Mouse (Mus musculus): ENCODE measurements at regions not wholly inside any gene's neighbourhood (a gene's known extent, or its start where the extent isn't known, plus 50 kb on each side); places are given as distances from the start of the nearest gene placed in this dataset.
A peak's percentile ranks its signal among the peaks of the same experiment; 100 is the strongest.
"Not testable (repeated sequence)": the region's sequence is repeated elsewhere in the genome, so short reads cannot be mapped to it uniquely, and the experiment has no call there.

DNA sequence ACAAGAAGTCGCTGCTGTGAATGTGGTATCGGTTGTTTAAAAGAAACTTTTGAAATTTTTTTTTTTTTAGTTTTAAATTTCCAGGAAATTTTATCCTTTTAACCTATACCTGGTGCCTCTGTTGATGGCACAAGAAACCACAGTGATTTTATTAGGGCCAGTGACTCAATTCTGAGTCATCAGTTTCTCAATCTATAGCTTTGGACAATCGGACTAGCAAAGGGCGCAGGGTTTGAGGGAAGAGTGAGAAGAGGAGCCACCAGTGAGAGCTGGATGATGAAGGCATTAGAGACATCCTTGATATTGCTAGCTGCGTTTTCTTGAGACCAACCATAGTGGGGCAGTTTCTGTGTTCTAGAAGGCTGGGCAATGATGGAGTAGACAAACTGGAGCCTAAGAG is 55.4 kb upstream of the Il33 start:
- Histone ChIP-seq H3K36me3 (no peaks in the 10 kb centered on the region), H3K4me2 (replicated peaks) (no peak overlapping the region), H3K9ac (no peak overlapping the region), H3K4me1 (replicated peaks) (no peaks in the 10 kb centered on the region; the same call in 1 of the 2 replicates), H3K27ac (no peak overlapping the region), H3K4me3 (replicated peaks) (no peak overlapping the region), H3K27me3 (replicated peaks) (no peaks in the 10 kb centered on the region), H3K9me3 (no peaks in the 10 kb centered on the region)
- WGBS = 84% methylated on average over 5 of the region's 5 CpGs
- ATAC-seq = no peak

DNA sequence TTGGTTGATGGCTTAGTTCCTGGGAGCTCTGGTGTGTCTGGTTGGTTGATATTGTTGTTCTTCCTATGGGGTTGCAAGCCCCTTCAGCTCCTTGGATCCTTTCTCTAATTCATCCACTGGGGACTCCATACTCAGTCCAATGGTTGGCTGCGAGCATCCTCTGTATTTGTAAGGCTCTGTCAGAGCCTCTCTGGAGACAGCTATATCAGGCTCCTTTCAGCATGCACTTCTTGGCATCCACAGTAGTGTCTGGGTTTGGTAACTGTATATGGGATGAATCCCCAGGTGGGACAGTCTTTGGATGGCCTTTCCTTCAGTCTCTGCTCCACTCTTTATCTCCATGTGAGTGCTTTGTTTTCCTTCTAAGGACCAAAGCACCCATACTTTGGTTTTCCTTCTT is 55.9 kb upstream of the Ranbp6 start:
- H3K27ac ChIP-seq; H3K27me3 ChIP-seq (replicated peaks); H3K36me3 ChIP-seq; H3K4me3 ChIP-seq (replicated peaks); H3K4me1 ChIP-seq (replicated peaks); H3K4me2 ChIP-seq (replicated peaks); ATAC-seq; H3K9ac ChIP-seq; H3K9me3 ChIP-seq: not testable (repeated sequence)
- WGBS = 90% methylated on average over 1 of the region's 1 CpGs

DNA sequence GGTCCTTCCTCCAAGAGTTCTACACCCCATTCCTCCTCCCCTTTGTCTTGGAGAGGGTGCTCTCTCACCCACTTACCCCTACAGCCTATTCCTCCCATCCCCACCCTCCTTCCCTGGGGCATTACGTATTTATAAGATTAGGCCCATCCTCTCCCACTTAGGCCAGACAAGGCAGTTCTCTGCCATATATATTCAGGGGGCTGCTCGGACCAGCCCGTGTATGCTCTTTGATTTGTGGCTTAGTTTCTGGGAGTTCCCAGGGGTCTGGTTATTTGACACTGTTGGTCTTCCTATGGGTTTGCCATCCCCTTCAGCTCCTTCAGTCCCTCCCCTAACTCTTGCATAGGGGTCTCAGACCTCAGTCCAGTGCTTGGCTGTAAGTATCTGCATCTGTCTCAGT is 54.0 kb upstream of the Ranbp6 start:
- H3K9me3 ChIP-seq = no peaks in the 10 kb centered on the region
- no peak overlapping the region for H3K4me3 ChIP-seq (replicated peaks)
- 62% methylated on average over 3 of the region's 3 CpGs for WGBS
- ATAC-seq = no peak
- no peak overlapping the region for H3K9ac ChIP-seq
- H3K36me3 ChIP-seq = no peaks in the 10 kb centered on the region
- no peaks in the 10 kb centered on the region for H3K27me3 ChIP-seq (replicated peaks)
- no peak overlapping the region for H3K27ac ChIP-seq
- no peaks in the 10 kb centered on the region; the same call in 1 of the 2 replicates for H3K4me1 ChIP-seq (replicated peaks)
- no peak overlapping the region for H3K4me2 ChIP-seq (replicated peaks)

DNA sequence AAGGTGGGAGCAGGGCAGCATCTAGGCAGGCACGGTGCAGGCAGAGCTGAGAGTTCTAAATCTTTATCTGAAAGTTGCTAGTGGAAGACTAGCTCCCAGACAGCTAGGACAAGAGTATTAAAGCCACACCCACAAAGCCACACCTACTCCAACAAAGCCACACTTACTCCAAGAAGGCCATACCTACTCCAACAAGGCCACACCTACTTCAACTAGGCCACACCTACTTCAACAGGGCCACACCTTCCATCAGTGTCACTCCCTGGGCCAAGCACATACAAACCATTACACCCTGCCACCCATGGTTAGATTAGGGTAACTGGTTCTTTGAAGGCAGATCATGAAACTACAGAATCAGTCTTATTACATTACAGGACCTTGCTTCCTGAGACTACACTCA is 52.4 kb upstream of the Ranbp6 start:
- no peak overlapping the region for H3K9ac ChIP-seq
- no peaks in the 10 kb centered on the region for H3K27me3 ChIP-seq (replicated peaks)
- H3K4me3 ChIP-seq (replicated peaks) = no peak overlapping the region
- H3K4me2 ChIP-seq (replicated peaks) = no peak overlapping the region
- H3K9me3 ChIP-seq = no peaks in the 10 kb centered on the region
- no peaks in the 10 kb centered on the region; the same call in 1 of the 2 replicates for H3K4me1 ChIP-seq (replicated peaks)
- 77% methylated on average over 1 of the region's 1 CpGs for WGBS
- no peak for ATAC-seq
- H3K27ac ChIP-seq = no peak overlapping the region
- H3K36me3 ChIP-seq = no peaks in the 10 kb centered on the region

DNA sequence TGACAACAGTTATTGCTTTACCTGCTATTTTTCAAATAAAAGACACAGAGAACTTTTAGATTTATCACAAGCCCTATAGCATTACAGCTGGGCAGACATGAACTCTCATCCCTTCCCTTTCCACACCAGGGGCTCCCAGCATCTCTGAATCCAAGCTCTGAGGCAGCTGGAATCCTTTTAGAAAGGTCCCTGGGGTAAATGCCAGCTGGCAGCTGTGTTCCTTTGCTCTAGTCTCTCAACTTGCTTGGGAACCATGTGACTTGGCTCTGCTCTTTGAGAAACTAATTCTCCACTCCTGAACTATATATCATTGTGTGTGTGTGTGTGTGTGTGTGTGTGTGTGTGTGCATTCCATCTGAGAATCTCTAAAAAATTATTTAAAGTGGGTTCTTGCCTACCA is 50.0 kb upstream of the Ranbp6 start:
- Histone ChIP-seq H3K27ac (no peak overlapping the region), H3K9me3 (no peaks in the 10 kb centered on the region), H3K4me3 (replicated peaks) (no peak overlapping the region), H3K36me3 (no peaks in the 10 kb centered on the region), H3K27me3 (replicated peaks) (no peaks in the 10 kb centered on the region), H3K4me1 (replicated peaks) (no peaks in the 10 kb centered on the region; the same call in 1 of the 2 replicates), H3K4me2 (replicated peaks) (no peak overlapping the region), H3K9ac (no peak overlapping the region)
- ATAC-seq = peak; percentile 36; the same call in 1 of the 2 replicates

Measured in intestine, embryonic 15.5 days (tissue).